Mouse (Mus musculus): ENCODE measurements around the gene Eaf2.

DNA sequence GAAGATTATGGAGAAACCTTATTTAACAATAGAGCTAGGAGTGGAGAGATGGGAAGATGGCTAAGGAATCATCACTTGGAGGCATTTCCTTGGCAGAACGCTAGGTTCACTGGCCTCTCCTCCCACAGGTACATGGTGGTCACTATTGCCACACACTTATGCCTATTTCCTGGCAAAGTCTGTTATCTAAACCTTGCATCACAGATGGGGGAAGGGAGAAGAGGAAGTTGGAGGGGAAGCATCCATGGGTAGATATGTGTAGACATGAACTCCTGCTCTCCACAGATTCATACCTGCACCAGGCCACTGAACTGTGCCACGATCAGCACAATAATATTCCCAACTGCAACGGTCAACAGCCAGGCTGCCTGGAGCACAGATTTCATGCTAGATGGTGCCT lies 122.8 kb downstream of the Eaf2 start:
- no peak for TF ChIP-seq USF2 (conservative IDR thresholded peaks at IDR 0.05; ENCODE audit: low read depth, low read length)
- no peak for TF ChIP-seq MEF2A (IDR thresholded peaks at IDR 0.05; ENCODE audit: borderline replicate concordance, low read depth, low read length)
- no peak for TF ChIP-seq POLR2A (IDR thresholded peaks at IDR 0.05; ENCODE audit: low read depth, low read length)
- TF ChIP-seq MAFK (IDR thresholded peaks at IDR 0.05; ENCODE audit: insufficient replicate concordance, low read length), result no peak
